Mouse (Mus musculus) embryonic facial prominence, embryonic 15.5 days (tissue): ENCODE data around the gene Prkcq. TPM values are rescaled to one million over a fixed set of nuclear protein-coding genes. Genes with fewer than 3 reads are reported as not detected.

Experiments used
- ATAC-seq: fragments of 200-750 bp; cut with Nextera tagmentation; 2 replicates; pipeline ENCODE4 v1.8.0; 2017; ENCODE audit warnings: low read depth, moderate TSS enrichment; ENCODE audit not compliant: insufficient number of reproducible peaks, low FRiP score, low TSS enrichment
- H3K27ac ChIP-seq: fragments of 300-500 bp; sonication (generic); replicated peaks from 2 replicates; pipeline ENCODE4 v1.5.1; 2015; ENCODE audit warnings: mild to moderate bottlenecking, inconsistent platforms
- H3K27me3 ChIP-seq: fragments of 300-500 bp; sonication (generic); 2 replicates; pipeline ENCODE4 v1.6.1; 2015; ENCODE audit warnings: inconsistent platforms
- H3K36me3 ChIP-seq: fragments of 300-500 bp; sonication (generic); 2 replicates; pipeline ENCODE4 v1.6.1; 2015; ENCODE audit warnings: mild to moderate bottlenecking, inconsistent platforms
- H3K4me1 ChIP-seq: fragments of 300-500 bp; sonication (generic); 2 replicates; pipeline ENCODE4 v1.6.1; 2015; ENCODE audit warnings: inconsistent platforms
- H3K4me2 ChIP-seq: fragments of 300-500 bp; sonication (generic); replicated peaks from 2 replicates; pipeline ENCODE4 v1.6.1; 2015; ENCODE audit warnings: mild to moderate bottlenecking, inconsistent platforms
- H3K4me3 ChIP-seq: fragments of 300-500 bp; sonication (generic); replicated peaks from 2 replicates; pipeline ENCODE4 v1.5.1; 2015; ENCODE audit warnings: mild to moderate bottlenecking, inconsistent platforms
- H3K9ac ChIP-seq: fragments of 300-500 bp; sonication (generic); 2 replicates; pipeline ENCODE4 v1.6.1; 2015; ENCODE audit warnings: inconsistent platforms
- H3K9me3 ChIP-seq: fragments of 300-500 bp; sonication (generic); replicated peaks from 2 replicates; pipeline ENCODE4 v1.6.1; 2016; ENCODE audit warnings: inconsistent platforms
- whole genome bisulfite sequencing: fragments of 180-500 bp; shearing (Covaris S2); methylation state at CpG from one replicate; pipeline ENCODE4 v1.1.7; 2015; 5-methylcytosine and 5-hydroxymethylcytosine counted together
- polyA plus RNA-seq: library from polyadenylated mRNA; unstranded; fragments of >200 nt; fragmentation: Nextera tagmentation; extraction: Ambion mirVana; gene quantifications from 2 replicates; pipeline ENCODE4 v1.2.1, GENCODE M21; 2015

Gene Prkcq
- polyA plus RNA-seq, 1 experiment from 2014 or later, result 6.9 TPM

DNA sequence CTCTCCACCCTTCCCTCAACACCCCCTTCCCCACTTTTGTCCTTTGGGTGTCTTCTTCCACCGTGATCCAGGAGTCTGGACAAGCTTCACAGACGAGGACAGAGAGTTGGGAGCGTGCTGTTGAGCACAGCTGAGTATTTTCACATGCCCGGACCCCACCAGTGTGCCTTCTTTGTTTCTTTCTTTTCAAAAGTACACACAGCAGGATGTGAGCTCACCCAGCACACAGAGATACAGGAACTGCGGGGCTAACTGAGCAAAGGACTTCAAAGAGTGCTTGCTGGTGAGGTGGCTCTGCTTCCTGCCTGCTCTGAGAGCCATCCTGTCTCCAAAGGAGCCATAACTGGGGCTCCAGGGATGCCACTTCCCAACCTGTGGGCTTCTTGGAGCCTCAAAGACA is 32.3 kb downstream of the Prkcq start:
- Histone ChIP-seq H3K27ac (no peak overlapping the region), H3K9ac (no peak overlapping the region), H3K27me3 (no peaks in the 10 kb centered on the region), H3K4me3 (no peak overlapping the region), H3K4me1 (no peaks in the 10 kb centered on the region), H3K36me3 (no peaks in the 10 kb centered on the region), H3K9me3 (no peaks in the 10 kb centered on the region), H3K4me2 (no peak overlapping the region)
- no peak for ATAC-seq
- WGBS, result 67% methylated on average over 5 of the region's 5 CpGs

DNA sequence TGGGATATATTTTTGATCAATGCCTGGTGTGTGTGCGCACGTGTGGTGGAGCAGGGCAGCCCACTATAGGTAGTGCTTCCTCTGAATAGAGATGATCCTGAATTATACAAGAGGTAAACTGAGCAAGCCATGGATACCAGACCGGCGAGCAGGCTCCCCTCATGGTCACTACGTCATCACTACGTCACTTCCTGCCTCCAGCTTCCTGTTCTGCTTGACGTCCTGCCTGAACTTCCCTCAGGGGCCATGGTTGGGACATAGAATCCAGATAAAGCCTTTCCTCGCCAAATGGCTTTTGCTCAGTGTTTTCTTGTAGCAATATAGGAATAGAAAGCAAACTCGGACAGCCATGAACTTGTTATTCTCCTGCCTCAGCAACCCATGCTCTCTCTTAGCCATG is 33.1 kb downstream of the Prkcq start:
- H3K4me1 ChIP-seq, result no peaks in the 10 kb centered on the region
- no peak overlapping the region for H3K9ac ChIP-seq
- H3K9me3 ChIP-seq, result no peaks in the 10 kb centered on the region
- 82% methylated on average over 9 of the region's 9 CpGs for WGBS
- no peak overlapping the region for H3K4me3 ChIP-seq
- no peak for ATAC-seq
- H3K4me2 ChIP-seq, result no peak overlapping the region
- H3K36me3 ChIP-seq, result no peaks in the 10 kb centered on the region
- no peak overlapping the region for H3K27ac ChIP-seq
- no peaks in the 10 kb centered on the region for H3K27me3 ChIP-seq

DNA sequence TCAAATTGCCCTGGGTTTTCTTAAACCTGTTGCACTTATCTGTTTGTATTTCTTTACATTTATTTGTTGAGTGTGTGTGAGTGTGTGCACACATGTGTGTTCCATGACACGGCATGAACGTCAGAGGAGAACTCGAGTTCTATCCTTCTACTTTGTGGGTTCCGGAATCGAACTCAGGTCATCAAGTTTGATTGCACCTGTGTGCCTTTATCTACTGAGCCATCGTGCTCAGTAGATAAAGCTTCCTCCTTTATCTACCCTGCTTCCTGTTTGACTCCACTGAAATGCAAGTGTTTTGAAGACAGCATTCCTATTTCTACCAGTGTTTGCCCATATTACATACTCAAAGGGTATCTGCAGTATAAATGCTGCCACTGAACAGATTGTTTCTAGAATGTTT is 33.8 kb downstream of the Prkcq start:
- H3K4me2 ChIP-seq, result no peak overlapping the region
- no peak for ATAC-seq
- H3K9me3 ChIP-seq, result no peaks in the 10 kb centered on the region

DNA sequence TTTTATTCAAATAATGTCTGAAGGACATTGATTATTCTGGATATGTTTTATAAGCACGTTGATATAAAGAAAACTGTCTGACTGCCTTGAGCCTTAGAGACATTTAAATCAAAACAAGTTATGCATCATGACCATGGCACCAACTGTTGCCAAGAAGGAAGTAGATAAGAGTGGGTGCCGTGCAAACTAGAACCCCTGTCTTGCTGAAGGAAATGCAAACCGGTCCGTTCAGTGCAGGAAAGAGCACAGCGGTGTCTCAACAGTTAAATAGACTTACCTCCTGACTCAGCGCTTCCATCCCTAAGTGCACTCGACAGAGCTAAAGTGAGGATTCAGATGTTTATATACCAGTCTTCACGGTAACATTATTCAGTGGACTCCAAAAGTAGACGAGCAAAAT is 36.4 kb downstream of the Prkcq start:
- H3K9me3 ChIP-seq, result no peaks in the 10 kb centered on the region
- ATAC-seq, result no peak
- 65% methylated on average over 9 of the region's 9 CpGs for WGBS

More for the DNA sequence above, 33.8 kb downstream of the Prkcq start:
- H3K27ac ChIP-seq, result no peak overlapping the region
- no peaks in the 10 kb centered on the region for H3K27me3 ChIP-seq
- H3K4me3 ChIP-seq, result no peak overlapping the region
- no peak overlapping the region for H3K9ac ChIP-seq
- WGBS, result 91% methylated on average over 6 of the region's 6 CpGs
- H3K4me1 ChIP-seq, result no peaks in the 10 kb centered on the region
- H3K36me3 ChIP-seq, result no peaks in the 10 kb centered on the region

DNA sequence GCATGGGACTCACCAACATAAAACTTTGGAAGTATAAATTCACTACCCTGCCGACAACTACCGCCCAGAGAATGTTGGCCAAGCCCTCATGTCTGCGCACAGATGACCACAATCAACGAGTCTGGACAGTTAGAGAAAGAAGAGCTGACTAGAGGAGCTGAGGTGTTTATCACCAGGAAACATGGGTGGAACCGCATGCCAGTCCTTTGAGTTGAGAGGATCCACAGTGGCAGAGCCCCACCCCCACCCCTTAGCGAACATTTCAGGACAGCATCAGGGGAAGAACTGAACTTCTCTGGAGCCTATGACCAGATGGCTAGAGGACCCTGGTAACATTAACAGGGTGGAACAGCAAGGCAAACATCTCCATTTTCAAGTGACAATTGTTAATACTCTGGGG is 37.4 kb downstream of the Prkcq start:
- ATAC-seq, result no peak
- Histone ChIP-seq H3K4me2 (no peak overlapping the region), H3K4me1 (no peaks in the 10 kb centered on the region), H3K4me3 (no peak overlapping the region), H3K36me3 (no peaks in the 10 kb centered on the region), H3K27me3 (no peaks in the 10 kb centered on the region), H3K27ac (no peak overlapping the region), H3K9ac (no peak overlapping the region), H3K9me3 (no peaks in the 10 kb centered on the region)
- WGBS, result 81% methylated on average over 6 of the region's 6 CpGs

More for the DNA sequence above, 36.4 kb downstream of the Prkcq start:
- Histone ChIP-seq H3K4me3 (no peak overlapping the region), H3K4me1 (no peaks in the 10 kb centered on the region), H3K4me2 (no peak overlapping the region), H3K9ac (no peak overlapping the region), H3K36me3 (no peaks in the 10 kb centered on the region), H3K27me3 (no peaks in the 10 kb centered on the region), H3K27ac (no peak overlapping the region)

DNA sequence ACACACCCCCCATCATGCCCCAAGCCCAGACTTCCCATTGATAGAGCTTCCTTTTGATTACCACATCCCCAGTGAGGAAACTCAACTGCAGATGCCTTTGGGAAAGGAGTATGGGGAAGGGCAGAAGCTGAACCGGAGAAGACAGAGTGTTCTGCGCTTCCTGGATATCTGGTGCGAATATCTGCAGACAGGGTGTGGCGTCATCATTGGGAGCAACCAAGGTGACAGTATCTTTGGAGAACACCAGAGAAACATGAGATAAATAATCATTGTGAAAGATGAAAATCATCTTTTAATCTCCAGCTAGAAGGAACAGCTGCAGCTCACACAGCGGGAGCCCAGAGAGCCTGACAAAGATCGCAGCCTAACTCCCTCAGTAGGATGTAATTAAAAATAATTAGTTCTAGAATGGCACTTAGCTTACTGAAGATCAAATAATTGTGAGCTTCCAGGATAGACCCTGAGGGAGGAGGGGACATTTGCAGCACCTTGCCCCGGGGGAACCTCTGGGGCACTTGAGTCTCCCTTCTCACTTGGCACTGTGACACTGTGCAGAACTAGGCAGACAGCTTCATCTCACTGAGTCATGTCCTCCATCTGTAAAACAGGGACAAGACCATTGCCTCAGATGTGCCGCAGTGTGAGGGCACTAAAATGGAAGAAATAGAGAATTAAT is 38.5 kb downstream of the Prkcq start:
- no peak overlapping the region for H3K9ac ChIP-seq
- no peaks in the 10 kb centered on the region for H3K36me3 ChIP-seq
- 58% methylated on average over 8 of the region's 8 CpGs for WGBS
- no peak overlapping the region for H3K27ac ChIP-seq
- peak; percentile 51; the same call in 1 of the 2 replicates for ATAC-seq
- no peaks in the 10 kb centered on the region for H3K9me3 ChIP-seq
- H3K27me3 ChIP-seq, result no peaks in the 10 kb centered on the region
- no peak overlapping the region for H3K4me3 ChIP-seq
- H3K4me1 ChIP-seq, result no peaks in the 10 kb centered on the region
- no peak overlapping the region for H3K4me2 ChIP-seq

DNA sequence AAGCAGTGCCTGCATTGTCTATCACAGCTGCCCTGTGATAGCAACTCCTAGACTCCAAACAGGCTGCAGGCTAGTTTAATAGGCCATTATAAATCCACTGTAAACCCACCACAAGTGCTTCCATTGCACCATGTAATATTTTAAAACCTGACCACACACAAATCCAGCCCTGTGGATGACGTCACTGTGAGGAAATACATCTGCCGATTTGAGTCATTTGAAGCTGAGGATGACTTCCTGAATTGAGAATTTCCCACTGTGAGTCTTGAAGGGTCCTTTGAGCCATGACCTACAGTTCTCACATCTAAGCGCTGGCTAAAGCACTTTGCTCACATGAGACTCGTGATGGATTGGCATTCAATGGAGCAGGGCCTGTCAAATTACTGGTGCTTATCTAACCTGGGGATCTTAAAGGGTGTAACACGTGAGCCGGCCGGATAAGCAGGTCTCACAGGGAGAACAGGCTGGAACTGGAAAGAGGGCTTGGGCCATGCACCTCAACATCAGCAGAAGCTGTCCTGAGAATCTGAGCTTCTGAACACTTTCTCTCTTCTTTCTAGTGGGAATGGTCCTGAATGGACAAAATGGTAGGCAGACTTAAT is 40.2 kb downstream of the Prkcq start:
- Histone ChIP-seq H3K4me1 (no peaks in the 10 kb centered on the region), H3K4me2 (no peak overlapping the region), H3K9ac (no peak overlapping the region), H3K9me3 (no peaks in the 10 kb centered on the region), H3K27ac (no peak overlapping the region), H3K4me3 (no peak overlapping the region), H3K36me3 (no peaks in the 10 kb centered on the region), H3K27me3 (no peaks in the 10 kb centered on the region)
- no peak for ATAC-seq
- WGBS, result 49% methylated on average over 7 of the region's 7 CpGs

DNA sequence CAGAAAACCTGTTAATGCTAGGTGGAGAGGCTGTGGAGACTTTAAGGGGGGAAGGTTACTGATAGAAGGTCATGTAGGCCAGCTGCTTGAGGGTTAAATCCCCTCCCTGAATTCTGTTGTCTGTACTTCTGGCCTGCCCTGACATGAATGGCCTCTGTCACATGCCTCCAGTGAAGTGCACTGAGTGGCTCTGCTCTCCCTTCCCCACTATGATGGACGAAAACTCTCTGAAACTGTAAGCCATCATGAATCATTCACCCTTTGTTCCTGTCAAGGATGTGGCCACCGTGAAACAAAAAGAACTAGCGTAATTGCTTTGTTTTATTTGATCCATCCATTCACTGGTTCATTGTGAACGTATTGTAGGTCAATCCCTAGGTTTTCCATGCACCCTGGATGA is 44.5 kb downstream of the Prkcq start:
- 71% methylated on average over 4 of the region's 4 CpGs for WGBS

DNA sequence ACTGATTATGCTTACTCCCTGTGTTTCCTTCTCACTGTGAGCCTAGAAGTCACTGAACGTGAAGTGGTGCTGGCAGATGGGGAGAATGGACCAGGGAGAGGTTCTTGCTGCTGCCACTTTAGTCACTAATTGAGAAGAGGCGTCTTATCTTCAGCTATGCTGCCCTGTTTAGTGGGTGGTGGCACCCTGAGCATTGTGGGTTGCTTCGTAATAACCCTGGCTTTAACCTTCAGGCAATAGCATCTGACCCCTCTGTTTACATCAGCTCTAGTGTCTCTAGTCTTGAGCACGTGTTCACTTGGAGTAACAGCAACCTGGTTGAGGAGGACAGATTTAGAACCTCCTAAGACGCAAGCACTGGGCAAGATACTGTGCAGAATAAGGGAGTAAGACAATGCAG is 44.9 kb downstream of the Prkcq start:
- Histone ChIP-seq H3K9ac (no peak overlapping the region), H3K9me3 (no peaks in the 10 kb centered on the region), H3K27ac (no peak overlapping the region), H3K36me3 (no peaks in the 10 kb centered on the region), H3K4me1 (no peaks in the 10 kb centered on the region), H3K27me3 (no peaks in the 10 kb centered on the region), H3K4me2 (no peak overlapping the region), H3K4me3 (no peak overlapping the region)
- WGBS, result 77% methylated on average over 5 of the region's 5 CpGs
- no peak for ATAC-seq

More for the DNA sequence above, 44.5 kb downstream of the Prkcq start:
- H3K9ac ChIP-seq, result no peak overlapping the region
- H3K4me3 ChIP-seq, result no peak overlapping the region
- H3K36me3 ChIP-seq, result no peaks in the 10 kb centered on the region
- H3K27me3 ChIP-seq, result no peaks in the 10 kb centered on the region
- ATAC-seq, result no peak
- no peak overlapping the region for H3K4me2 ChIP-seq
- no peak overlapping the region for H3K27ac ChIP-seq
- no peaks in the 10 kb centered on the region for H3K9me3 ChIP-seq
- no peaks in the 10 kb centered on the region for H3K4me1 ChIP-seq

DNA sequence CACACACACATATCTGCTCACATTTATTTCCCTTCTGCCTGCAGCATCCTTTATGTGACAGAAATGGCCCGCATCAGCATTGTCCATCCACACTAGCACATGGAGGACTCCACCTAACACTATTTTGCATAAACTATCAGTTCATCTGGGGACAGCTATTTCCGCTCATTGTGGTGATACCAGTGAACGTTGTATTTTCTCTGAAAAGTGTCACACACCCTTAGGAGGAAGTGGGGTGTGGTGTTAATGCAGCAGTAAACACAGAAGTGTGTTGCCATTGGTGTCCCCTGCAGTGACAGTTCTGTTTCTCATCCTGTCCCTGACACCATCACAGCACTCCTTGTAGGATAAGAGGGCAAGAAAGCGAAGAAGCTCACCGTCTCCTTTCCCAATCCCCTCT is 46.2 kb downstream of the Prkcq start:
- Histone ChIP-seq H3K4me1 (no peaks in the 10 kb centered on the region), H3K27ac (no peak overlapping the region), H3K9ac (no peak overlapping the region), H3K36me3 (no peaks in the 10 kb centered on the region), H3K27me3 (no peaks in the 10 kb centered on the region), H3K4me2 (no peak overlapping the region), H3K4me3 (no peak overlapping the region), H3K9me3 (no peaks in the 10 kb centered on the region)
- ATAC-seq, result no peak
- WGBS, result 78% methylated on average over 5 of the region's 5 CpGs

DNA sequence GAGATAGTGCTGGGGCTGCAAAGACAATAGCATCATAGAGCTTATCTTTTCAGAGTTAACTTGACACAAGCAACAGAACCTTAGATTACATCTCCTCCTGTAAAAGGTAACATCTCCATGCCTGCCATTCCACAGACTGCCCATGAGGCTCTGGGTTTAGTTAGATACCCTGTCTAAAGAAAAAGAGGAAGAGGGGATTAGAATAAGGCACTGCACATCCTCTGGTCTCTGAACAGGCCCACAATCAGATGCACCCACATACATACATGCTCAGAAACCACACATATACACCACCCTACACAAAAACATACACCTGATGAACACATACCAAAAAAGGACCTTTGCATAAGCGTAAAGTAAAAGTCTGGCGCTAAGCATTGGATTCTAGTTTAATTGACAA is 47.4 kb downstream of the Prkcq start:
- H3K27me3 ChIP-seq, result no peaks in the 10 kb centered on the region
- no peaks in the 10 kb centered on the region for H3K4me1 ChIP-seq
- H3K4me2 ChIP-seq, result no peak overlapping the region
- no peaks in the 10 kb centered on the region for H3K36me3 ChIP-seq
- ATAC-seq, result no peak
- H3K27ac ChIP-seq, result no peak overlapping the region
- no peak overlapping the region for H3K9ac ChIP-seq
- H3K4me3 ChIP-seq, result no peak overlapping the region
- WGBS, result 92% methylated on average over 2 of the region's 2 CpGs
- H3K9me3 ChIP-seq, result no peaks in the 10 kb centered on the region
